Mouse (Mus musculus): Measurements from ENCODE around the gene Zfp978.
"Not testable (repeated sequence)": the region's sequence is repeated elsewhere in the genome, so short reads cannot be mapped to it uniquely, and the experiment has no call there.

Gene Zfp978

GRCm38 (mm10) chr4:147407463-147407822 lies 46.3 kb downstream of the Zfp978 start:
- DNase-seq (ENCODE audit: low spot score in 2 of 2) = no peak

- not testable (repeated sequence) for DNase-seq (ENCODE audit: low spot score in 2 of 2)
These were observed 55.3 kb downstream of the Zfp978 start for GRCm38 (mm10) chr4:147416365-147416764.

GRCm38 (mm10) chr4:147417157-147417778 lies 56.2 kb downstream of the Zfp978 start:
- DNase-seq (ENCODE audit: low spot score in 2 of 2) = no peak

- no peak for DNase-seq (ENCODE audit: low spot score in 2 of 2)
These were observed 56.8 kb downstream of the Zfp978 start for GRCm38 (mm10) chr4:147417921-147418320.

GRCm38 (mm10) chr4:147418333-147418732 lies 57.2 kb downstream of the Zfp978 start:
- not testable (repeated sequence) for DNase-seq (ENCODE audit: low spot score in 2 of 2)

GRCm38 (mm10) chr4:147419190-147419589 lies 58.1 kb downstream of the Zfp978 start:
- DNase-seq (ENCODE audit: low spot score in 2 of 2) = not testable (repeated sequence)

GRCm38 (mm10) chr4:147419756-147420590 lies 58.9 kb downstream of the Zfp978 start:
- DNase-seq (ENCODE audit: low spot score in 2 of 2) = not testable (repeated sequence)

GRCm38 (mm10) chr4:147420794-147421193 lies 59.7 kb downstream of the Zfp978 start:
- DNase-seq (ENCODE audit: low spot score in 2 of 2) = no peak

- DNase-seq (ENCODE audit: low spot score in 2 of 2) = not testable (repeated sequence)
These were observed 60.2 kb downstream of the Zfp978 start for GRCm38 (mm10) chr4:147421316-147421715.

GRCm38 (mm10) chr4:147423140-147423539 lies 62.0 kb downstream of the Zfp978 start:
- no peak for DNase-seq (ENCODE audit: low spot score in 2 of 2)

GRCm38 (mm10) chr4:147423641-147424298 lies 62.7 kb downstream of the Zfp978 start:
- DNase-seq (ENCODE audit: low spot score in 2 of 2) = no peak

- DNase-seq (ENCODE audit: low spot score in 2 of 2) = not testable (repeated sequence)
These were observed 63.3 kb downstream of the Zfp978 start for GRCm38 (mm10) chr4:147424404-147424803.

GRCm38 (mm10) chr4:147425615-147426347 lies 64.7 kb downstream of the Zfp978 start:
- not testable (repeated sequence) for DNase-seq (ENCODE audit: low spot score in 2 of 2)

- DNase-seq (ENCODE audit: low spot score in 2 of 2) = no peak
These were observed 69.5 kb downstream of the Zfp978 start for GRCm38 (mm10) chr4:147430651-147431050.

- not testable (repeated sequence) for DNase-seq (ENCODE audit: low spot score in 2 of 2)
These were observed 70.8 kb downstream of the Zfp978 start for GRCm38 (mm10) chr4:147431696-147432442.

GRCm38 (mm10) chr4:147432443-147432790 lies 71.3 kb downstream of the Zfp978 start:
- no peak for DNase-seq (ENCODE audit: low spot score in 2 of 2)

GRCm38 (mm10) chr4:147433017-147433416 lies 71.9 kb downstream of the Zfp978 start:
- no peak for DNase-seq (ENCODE audit: low spot score in 2 of 2)

- no peak for DNase-seq (ENCODE audit: low spot score in 2 of 2)
These were observed 72.8 kb downstream of the Zfp978 start for GRCm38 (mm10) chr4:147433874-147434273.
